Mouse (Mus musculus) E14TG2a.4 (cell line): Measurements from ENCODE around the gene Slc6a19.

Experiments used
- CTCF ChIP-seq: conservative IDR thresholded peaks from 2 replicates; pipeline ENCODE4 v1.5.1; 2014; ENCODE audit warnings: low read length
- NANOG ChIP-seq: IDR thresholded peaks from 2 replicates; pipeline ENCODE4 v1.6.1; 2014; ENCODE audit warnings: borderline replicate concordance, low read length, mixed read lengths

GRCm38 (mm10) chr13:73709491-73709890 is 4.8 kb upstream of the Slc6a19 start:
- no peak for TF ChIP-seq CTCF
- no peak for TF ChIP-seq NANOG
